ENCODE assay signal across 28 mouse cellular contexts in the genomic region with DNA sequence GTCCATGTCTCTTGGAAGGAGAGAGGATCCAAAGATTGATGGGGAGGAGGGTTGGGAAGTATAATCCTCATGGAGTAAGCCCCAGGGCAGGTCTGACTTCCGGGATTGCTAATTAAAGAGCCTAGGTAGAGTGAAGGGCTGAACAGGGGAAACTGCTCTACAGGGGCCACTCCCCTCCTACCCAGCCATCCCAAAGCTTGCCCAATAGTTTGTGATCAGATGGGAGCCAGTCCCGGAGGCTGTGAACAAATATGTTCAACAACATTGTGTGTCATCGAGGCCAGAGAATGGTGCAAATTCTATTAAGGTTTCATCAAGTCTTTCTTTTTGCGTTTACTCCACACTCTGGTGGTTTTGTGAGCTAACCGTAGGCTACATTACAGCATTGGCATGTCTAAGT. TPM values are rescaled to one million over a fixed set of nuclear protein-coding genes. Genes with fewer than 3 reads are reported as not detected.
A peak's percentile ranks its signal among the peaks of the same experiment; 100 is the strongest.
DNase-seq lines count a peak whose midpoint lies in the region; ATAC-seq and TF ChIP-seq lines count a peak whose summit lies in the region.
"Had no signal": no experiment of that assay in that cellular context is flagged by ENCODE, and none has a peak within 500 bp of the region (broad histone marks: within the 10 kb centered on the region; RNA-seq: fewer than 3 reads in every experiment).

No protein-coding gene starts in this region.

- 34% methylated on average over 5 of the region's 5 CpGs for WGBS in liver, adult 2 months
- WGBS in liver, embryonic 12.5 days (ENCODE audit: insufficient replicate concordance) = 82% methylated on average over 5 of the region's 5 CpGs

- no peak overlapping the region for H3K4me3 ChIP-seq in liver, adult 2 months (ENCODE audit: insufficient read depth, low read depth, low read length)
- no peak overlapping the region for H3K4me3 ChIP-seq in liver, embryonic 12.5 days
- H3K4me3 ChIP-seq: embryonic facial prominence, embryonic 13.5 days; embryonic facial prominence, embryonic 15.5 days; erythroblast, embryonic 14.5 days; forebrain, embryonic 10.5 days; forebrain, embryonic 12.5 days had no signal

- no peak for TF ChIP-seq CTCF in liver, adult 2 months (IDR thresholded peaks at IDR 0.05; ENCODE audit: low read depth, low read length)

- H3K9ac ChIP-seq in liver, adult 2 months (ENCODE audit: low read depth, low read length) = no peak overlapping the region
- H3K9ac ChIP-seq in liver, embryonic 12.5 days = no peak overlapping the region
- H3K9ac ChIP-seq: embryonic facial prominence, embryonic 13.5 days; embryonic facial prominence, embryonic 15.5 days; forebrain, embryonic 12.5 days had no signal

- H3K4me2 ChIP-seq in liver, embryonic 12.5 days = no peak overlapping the region
- H3K4me2 ChIP-seq: embryonic facial prominence, embryonic 13.5 days; embryonic facial prominence, embryonic 15.5 days; forebrain, embryonic 12.5 days had no signal

- no peak overlapping the region for H3K27ac ChIP-seq in liver, adult 2 months (replicated peaks; ENCODE audit: insufficient read depth, low read depth, low read length)
- no peak overlapping the region for H3K27ac ChIP-seq in liver, embryonic 12.5 days
- H3K27ac ChIP-seq: embryonic facial prominence, embryonic 13.5 days; embryonic facial prominence, embryonic 15.5 days; forebrain, embryonic 10.5 days; forebrain, embryonic 12.5 days had no signal

- DNase-seq in liver, adult 2 months (ENCODE audit: extremely low read depth, low read depth, low spot score) = peak; percentile 70
- DNase-seq in kidney, adult 9 months = no peak
- DNase-seq: adrenal gland, adult 2 months; adrenal gland, postnatal 10 days; adrenal gland, postnatal 25 days; cerebellum, adult 11 months; cerebellum, adult 18-20 months; cerebellum, adult 8-10 months; cerebellum, adult 9-11 months; cerebellum, postnatal 14 days; cerebellum, postnatal 36 days; embryo, embryonic 11 days had no signal

- H3K4me1 ChIP-seq in liver, adult 2 months (ENCODE audit: control insufficient read depth, insufficient read depth, low read length) = no peaks in the 10 kb centered on the region; the same call in none of the 2 replicates
- peaks cover 13% of the 10 kb centered on the region; the same call in 1 of the 2 replicates for H3K4me1 ChIP-seq in liver, embryonic 12.5 days
- H3K4me1 ChIP-seq: embryonic facial prominence, embryonic 13.5 days; embryonic facial prominence, embryonic 15.5 days; forebrain, embryonic 10.5 days; forebrain, embryonic 12.5 days had no signal

- no peak for ATAC-seq in liver, embryonic 12.5 days
- peak; percentile 50 for ATAC-seq in granulocyte monocyte progenitor cell, adult 5-6 weeks (replicated peaks; ENCODE audit: poor library complexity, severe bottlenecking)
- peak; percentile 19; the same call in 1 of the 2 replicates for ATAC-seq in megakaryocyte progenitor cell, adult 5-6 weeks (replicated peaks; ENCODE audit: poor library complexity)
- ATAC-seq: forebrain, embryonic 14.5 days; forebrain, embryonic 16.5 days had no signal

- no peaks in the 10 kb centered on the region for H3K9me3 ChIP-seq in liver, embryonic 12.5 days (replicated peaks)
- H3K9me3 ChIP-seq: embryonic facial prominence, embryonic 15.5 days; forebrain, embryonic 10.5 days; forebrain, embryonic 12.5 days had no signal

- no peaks in the 10 kb centered on the region for H3K36me3 ChIP-seq in liver, adult 2 months (ENCODE audit: control insufficient read depth, insufficient read depth, low read length)
- no peaks in the 10 kb centered on the region for H3K36me3 ChIP-seq in liver, embryonic 12.5 days
- H3K36me3 ChIP-seq: embryonic facial prominence, embryonic 13.5 days; embryonic facial prominence, embryonic 15.5 days; forebrain, embryonic 10.5 days; forebrain, embryonic 12.5 days had no signal

- no peaks in the 10 kb centered on the region for H3K27me3 ChIP-seq in liver, adult 2 months (ENCODE audit: control insufficient read depth, insufficient read depth, low read length)
- H3K27me3 ChIP-seq in liver, embryonic 12.5 days (replicated peaks) = 0 out of 2 replicates have a peak, but pooled peaks cover 4% of the 10 kb centered on the region
- H3K27me3 ChIP-seq: embryonic facial prominence, embryonic 13.5 days; embryonic facial prominence, embryonic 15.5 days; forebrain, embryonic 12.5 days had no signal

- TF ChIP-seq POLR2A in liver, adult 2 months (IDR thresholded peaks at IDR 0.05; ENCODE audit: extremely low read depth, insufficient read depth, low read length) = no peak

- no peaks in the 10 kb centered on the region for H3K79me2 ChIP-seq in liver, adult 2 months (ENCODE audit: control insufficient read depth, insufficient read depth, low read length)

RNA-seq across cellular contexts. Expression of a gene that starts 34.1 kb away (rescaled TPM):
- not detected in 2 replicates for total RNA-seq in liver, adult 2 months (2014; rRNA removed)
- not detected in 2 replicates for polyA plus RNA-seq in liver, adult 2 months (2012; rRNA removed)
- 0.35 and 0.83 TPM in 2 replicates for polyA plus RNA-seq in liver, embryonic 12.5 days (2016; fragmentation: Nextera tagmentation; extraction: Ambion mirVana)
- total RNA-seq in granulocyte monocyte progenitor cell, adult 5-6 weeks (2014; fragmentation: Nextera tagmentation) = not detected in 2 replicates
- not detected in 2 replicates for total RNA-seq in granulocyte monocyte progenitor cell, adult 5-6 weeks (2017)
- not detected in 2 replicates for total RNA-seq in megakaryocyte progenitor cell, adult 5-6 weeks (2015)
- not detected in 2 replicates for total RNA-seq in megakaryocyte progenitor cell, adult 5-6 weeks (2017)
- total RNA-seq: adrenal gland, adult 2 months; adrenal gland, postnatal 10 days; adrenal gland, postnatal 25 days; adrenal gland, postnatal 4 days; MEL had no signal
- polyA plus RNA-seq: adrenal gland, adult 2 months; C2C12; embryonic facial prominence, embryonic 11.5 days; embryonic facial prominence, embryonic 15.5 days; erythroblast, embryonic 14.5 days; forebrain, embryonic 10.5 days; forebrain, embryonic 12.5 days; forebrain, embryonic 14.5 days; forebrain, embryonic 16.5 days had no signal

RNA-seq across cellular contexts. Expression of a gene that starts 40.1 kb away (rescaled TPM):
- total RNA-seq in liver, adult 2 months (2014; rRNA removed) = not detected in 2 replicates
- not detected in 2 replicates for polyA plus RNA-seq in liver, adult 2 months (2012; rRNA removed)
- 1.3 and 1.6 TPM in 2 replicates for polyA plus RNA-seq in liver, embryonic 12.5 days (2016; fragmentation: Nextera tagmentation; extraction: Ambion mirVana)
- total RNA-seq in granulocyte monocyte progenitor cell, adult 5-6 weeks (2014; fragmentation: Nextera tagmentation) = not detected in 2 replicates
- total RNA-seq in granulocyte monocyte progenitor cell, adult 5-6 weeks (2017) = not detected in 2 replicates
- total RNA-seq in megakaryocyte progenitor cell, adult 5-6 weeks (2015) = not detected in 2 replicates
- 1.3 TPM in 1 of 2 replicates, not detected in the other for total RNA-seq in megakaryocyte progenitor cell, adult 5-6 weeks (2017)
- total RNA-seq: adrenal gland, adult 2 months; adrenal gland, postnatal 10 days; adrenal gland, postnatal 25 days; adrenal gland, postnatal 4 days; common myeloid progenitor, adult 5-6 weeks had no signal
- polyA plus RNA-seq: adrenal gland, adult 2 months; brain, embryonic 14.5 days; C2C12; embryonic facial prominence, embryonic 11.5 days; embryonic facial prominence, embryonic 13.5 days; embryonic facial prominence, embryonic 15.5 days; forebrain, embryonic 10.5 days; forebrain, embryonic 12.5 days; forebrain, embryonic 14.5 days; forebrain, embryonic 16.5 days had no signal

RNA-seq across cellular contexts. Expression of a gene that starts 45.8 kb away (rescaled TPM):
- not detected in 2 replicates for total RNA-seq in liver, adult 2 months (2014; rRNA removed)
- not detected in 2 replicates for polyA plus RNA-seq in liver, adult 2 months (2012; rRNA removed)
- 0.85 and 1.1 TPM in 2 replicates for polyA plus RNA-seq in liver, embryonic 12.5 days (2016; fragmentation: Nextera tagmentation; extraction: Ambion mirVana)
- not detected in 2 replicates for total RNA-seq in granulocyte monocyte progenitor cell, adult 5-6 weeks (2014; fragmentation: Nextera tagmentation)
- total RNA-seq in granulocyte monocyte progenitor cell, adult 5-6 weeks (2017) = not detected in 2 replicates
- total RNA-seq in megakaryocyte progenitor cell, adult 5-6 weeks (2015) = not detected in 2 replicates
- total RNA-seq in megakaryocyte progenitor cell, adult 5-6 weeks (2017) = not detected in 2 replicates
- total RNA-seq: adrenal gland, adult 2 months; adrenal gland, postnatal 10 days; adrenal gland, postnatal 25 days; adrenal gland, postnatal 4 days; common myeloid progenitor, adult 5-6 weeks; MEL had no signal
- polyA plus RNA-seq: adrenal gland, adult 2 months; brain, embryonic 14.5 days; embryonic facial prominence, embryonic 11.5 days; embryonic facial prominence, embryonic 13.5 days; embryonic facial prominence, embryonic 15.5 days; erythroblast, embryonic 14.5 days; forebrain, embryonic 10.5 days; forebrain, embryonic 12.5 days; forebrain, embryonic 14.5 days; forebrain, embryonic 16.5 days had no signal

RNA-seq across cellular contexts. Expression of a gene that starts 51.8 kb away (rescaled TPM):
- total RNA-seq in liver, adult 2 months (2014; rRNA removed) = not detected in 2 replicates
- not detected in 2 replicates for polyA plus RNA-seq in liver, adult 2 months (2012; rRNA removed)
- 1.2 and 1.7 TPM in 2 replicates for polyA plus RNA-seq in liver, embryonic 12.5 days (2016; fragmentation: Nextera tagmentation; extraction: Ambion mirVana)
- not detected in 2 replicates for total RNA-seq in granulocyte monocyte progenitor cell, adult 5-6 weeks (2014; fragmentation: Nextera tagmentation)
- total RNA-seq in granulocyte monocyte progenitor cell, adult 5-6 weeks (2017) = 0.47 TPM in 1 of 2 replicates, not detected in the other
- total RNA-seq in megakaryocyte progenitor cell, adult 5-6 weeks (2015) = 0.30 TPM in 1 of 2 replicates, not detected in the other
- not detected in 2 replicates for total RNA-seq in megakaryocyte progenitor cell, adult 5-6 weeks (2017)
- total RNA-seq: adrenal gland, adult 2 months; adrenal gland, postnatal 10 days; adrenal gland, postnatal 25 days; common myeloid progenitor, adult 5-6 weeks had no signal
- polyA plus RNA-seq: adrenal gland, adult 2 months; brain, embryonic 14.5 days; embryonic facial prominence, embryonic 13.5 days; erythroblast, embryonic 14.5 days; forebrain, embryonic 12.5 days; forebrain, embryonic 14.5 days; forebrain, embryonic 16.5 days had no signal
